Mouse (Mus musculus) heart, postnatal 0 days (tissue): Measurements from ENCODE around the gene B4galnt2.

Experiments
- CTCF ChIP-seq: IDR thresholded peaks from 2 replicates; pipeline ENCODE4 v1.5.1; 2016; ENCODE audit warnings: antibody characterized with exemption, control low read depth, low read depth
- EP300 ChIP-seq: IDR thresholded peaks from 2 replicates; pipeline ENCODE4 v1.6.1; 2016; ENCODE audit warnings: antibody characterized with exemption, low read depth

- TF ChIP-seq CTCF (no peak), EP300 (no peak)
Measured at GRCm38 (mm10) chr11:95958251-95958650, 43.6 kb upstream of the B4galnt2 start.
